ENCODE assay signal across 8 mouse cellular contexts in genomic region chr9:52298329-52298728, GRCm38 (mm10).
DNase-seq lines count a peak whose midpoint lies in the region; ATAC-seq and TF ChIP-seq lines count a peak whose summit lies in the region.

No protein-coding gene starts in this region.

- DNase-seq in heart, adult 2 months, result no peak
- peak; percentile 37 for DNase-seq in neural tube, embryonic 11.5 days (ENCODE audit: low spot score)
- peak; percentile 5 to 15 for DNase-seq in cerebellum, postnatal 25 days
- peak; percentile 89 for DNase-seq in kidney, postnatal 0 days (ENCODE audit: low spot score)
- peak; percentile 58 to 61 for DNase-seq in right cerebral cortex, postnatal 10 days (ENCODE audit: low spot score in 2 of 2)
- no peak for DNase-seq in testis, postnatal 10 days (ENCODE audit: low spot score)

- intact Hi-C loops in heart, adult 2 months (cut with DNase I), result loop anchor here (2.0 kb wide), 2 partner anchors 846 to 920 kb away; no protein-coding TSS in a partner anchor

- no peak overlapping the region for H3K4me2 ChIP-seq in heart, embryonic 11.5 days
- no peak overlapping the region for H3K4me2 ChIP-seq in neural tube, embryonic 11.5 days (ENCODE audit: low read depth)
- no peak overlapping the region for H3K4me2 ChIP-seq in neural tube, embryonic 15.5 days
- H3K4me2 ChIP-seq in kidney, postnatal 0 days (ENCODE audit: low read length), result no peak overlapping the region

- H3K79me2 ChIP-seq in heart, adult 2 months (replicated peaks; ENCODE audit: control insufficient read depth, insufficient read depth, low read length), result no peaks in the 10 kb centered on the region

- TF ChIP-seq POLR2A in heart, adult 2 months (IDR thresholded peaks at IDR 0.05; ENCODE audit: insufficient read depth, low read depth, low read length), result no peak

- no peak overlapping the region for H3K27ac ChIP-seq in heart, adult 2 months
- no peak overlapping the region for H3K27ac ChIP-seq in heart, embryonic 11.5 days (ENCODE audit: low read depth, low read length)
- no peak overlapping the region for H3K27ac ChIP-seq in neural tube, embryonic 11.5 days (ENCODE audit: low read depth, low read length)
- no peak overlapping the region for H3K27ac ChIP-seq in neural tube, embryonic 15.5 days (replicated peaks)
- no peak overlapping the region for H3K27ac ChIP-seq in kidney, postnatal 0 days

- TF ChIP-seq EP300 in heart, adult 2 months (IDR thresholded peaks at IDR 0.05; ENCODE audit: insufficient read depth, low read depth, low read length), result no peak

- ATAC-seq in heart, embryonic 11.5 days (replicated peaks; ENCODE audit: insufficient number of reproducible peaks, low FRiP score, low TSS enrichment), result no peak
- no peak for ATAC-seq in neural tube, embryonic 11.5 days (ENCODE audit: insufficient read depth, low FRiP score, low TSS enrichment)
- ATAC-seq in neural tube, embryonic 15.5 days (ENCODE audit: low FRiP score), result no peak
- ATAC-seq in kidney, postnatal 0 days (replicated peaks; ENCODE audit: low FRiP score, low read depth), result no peak

- WGBS in heart, adult 2 months, result 11% methylated on average over 6 of the region's 6 CpGs
- 12% methylated on average over 6 of the region's 6 CpGs for WGBS in heart, embryonic 11.5 days (ENCODE audit: insufficient replicate concordance)
- WGBS in neural tube, embryonic 11.5 days, result 18% methylated on average over 6 of the region's 6 CpGs
- 10% methylated on average over 6 of the region's 6 CpGs for WGBS in neural tube, embryonic 15.5 days
- 5% methylated on average over 6 of the region's 6 CpGs for WGBS in kidney, postnatal 0 days

- no peak overlapping the region for H3K4me3 ChIP-seq in heart, adult 2 months
- H3K4me3 ChIP-seq in heart, embryonic 11.5 days (ENCODE audit: low read depth, low read length), result no peak overlapping the region
- H3K4me3 ChIP-seq in neural tube, embryonic 11.5 days (ENCODE audit: low read depth, low read length), result no peak overlapping the region
- H3K4me3 ChIP-seq in neural tube, embryonic 15.5 days (replicated peaks), result no peak overlapping the region
- H3K4me3 ChIP-seq in kidney, postnatal 0 days (replicated peaks; ENCODE audit: low read depth, low read length), result no peak overlapping the region

- no peak overlapping the region for H3K9ac ChIP-seq in heart, adult 2 months (ENCODE audit: low read depth, low read length)
- no peak overlapping the region for H3K9ac ChIP-seq in heart, embryonic 11.5 days (ENCODE audit: low read depth, low read length)
- H3K9ac ChIP-seq in neural tube, embryonic 11.5 days (ENCODE audit: low read length), result no peak overlapping the region
- H3K9ac ChIP-seq in neural tube, embryonic 15.5 days (replicated peaks), result no peak overlapping the region
- H3K9ac ChIP-seq in kidney, postnatal 0 days (ENCODE audit: low read depth, low read length), result no peak overlapping the region

- no peaks in the 10 kb centered on the region for H3K36me3 ChIP-seq in heart, adult 2 months (ENCODE audit: control insufficient read depth, insufficient read depth, low read length)
- H3K36me3 ChIP-seq in heart, embryonic 11.5 days (ENCODE audit: control insufficient read depth, insufficient read depth, low read length), result no peaks in the 10 kb centered on the region
- no peaks in the 10 kb centered on the region for H3K36me3 ChIP-seq in neural tube, embryonic 11.5 days (ENCODE audit: control insufficient read depth, insufficient read depth, low read length)
- H3K36me3 ChIP-seq in neural tube, embryonic 15.5 days, result no peaks in the 10 kb centered on the region
- no peaks in the 10 kb centered on the region for H3K36me3 ChIP-seq in kidney, postnatal 0 days (ENCODE audit: insufficient read depth, low read length)

- H3K27me3 ChIP-seq in heart, adult 2 months (ENCODE audit: control insufficient read depth, insufficient read depth, low read length), result no peaks in the 10 kb centered on the region
- no peaks in the 10 kb centered on the region for H3K27me3 ChIP-seq in heart, embryonic 11.5 days (ENCODE audit: control insufficient read depth, insufficient read depth, low read length)
- H3K27me3 ChIP-seq in neural tube, embryonic 11.5 days (ENCODE audit: control insufficient read depth, insufficient read depth, low read length), result no peaks in the 10 kb centered on the region
- H3K27me3 ChIP-seq in neural tube, embryonic 15.5 days (replicated peaks), result no peaks in the 10 kb centered on the region
- H3K27me3 ChIP-seq in kidney, postnatal 0 days (ENCODE audit: insufficient read depth, low read length), result no peaks in the 10 kb centered on the region

- H3K4me1 ChIP-seq in heart, adult 2 months (ENCODE audit: control insufficient read depth, insufficient read depth, low read length), result no peaks in the 10 kb centered on the region; the same call in 1 of the 2 replicates
- no peaks in the 10 kb centered on the region for H3K4me1 ChIP-seq in heart, embryonic 11.5 days (ENCODE audit: control insufficient read depth, insufficient read depth, low read length)
- H3K4me1 ChIP-seq in neural tube, embryonic 11.5 days (ENCODE audit: control insufficient read depth, insufficient read depth, low read length), result no peaks in the 10 kb centered on the region
- H3K4me1 ChIP-seq in neural tube, embryonic 15.5 days, result peaks cover 3% of the 10 kb centered on the region; the same call in 1 of the 2 replicates
- H3K4me1 ChIP-seq in kidney, postnatal 0 days (replicated peaks; ENCODE audit: insufficient read depth, low read length), result no peaks in the 10 kb centered on the region

- no peaks in the 10 kb centered on the region for H3K9me3 ChIP-seq in heart, embryonic 11.5 days (replicated peaks; ENCODE audit: control insufficient read depth, low read length)
- no peaks in the 10 kb centered on the region for H3K9me3 ChIP-seq in neural tube, embryonic 11.5 days (ENCODE audit: control insufficient read depth, low read length)
- no peaks in the 10 kb centered on the region for H3K9me3 ChIP-seq in neural tube, embryonic 15.5 days (replicated peaks)
- H3K9me3 ChIP-seq in kidney, postnatal 0 days (replicated peaks; ENCODE audit: low read length), result no peaks in the 10 kb centered on the region

- TF ChIP-seq CTCF in heart, adult 2 months (IDR thresholded peaks at IDR 0.05), result peak; percentile 73
- TF ChIP-seq CTCF in kidney, postnatal 0 days (IDR thresholded peaks at IDR 0.05; ENCODE audit: low read depth), result peak; percentile 87

Comparison
In these comparisons a context has a peak if more than half of its experiments do, and no peak if none do; other contexts are left out.
1. DNase-seq: peak in neural tube, embryonic 11.5 days (single experiment), cerebellum, postnatal 25 days (2 of 2), kidney, postnatal 0 days (single experiment) and right cerebral cortex, postnatal 10 days (2 of 2); none in heart, adult 2 months (0 of 2) and testis, postnatal 10 days (single experiment).